Mouse (Mus musculus): ENCODE measurements around the gene Calm5. TPM values are rescaled to one million over a fixed set of nuclear protein-coding genes. Genes with fewer than 3 reads are reported as not detected.
"Not testable (repeated sequence)": the region's sequence is repeated elsewhere in the genome, so short reads cannot be mapped to it uniquely, and the experiment has no call there.

Calm5 gene
- polyA plus RNA-seq, 1 experiment: not detected

DNA sequence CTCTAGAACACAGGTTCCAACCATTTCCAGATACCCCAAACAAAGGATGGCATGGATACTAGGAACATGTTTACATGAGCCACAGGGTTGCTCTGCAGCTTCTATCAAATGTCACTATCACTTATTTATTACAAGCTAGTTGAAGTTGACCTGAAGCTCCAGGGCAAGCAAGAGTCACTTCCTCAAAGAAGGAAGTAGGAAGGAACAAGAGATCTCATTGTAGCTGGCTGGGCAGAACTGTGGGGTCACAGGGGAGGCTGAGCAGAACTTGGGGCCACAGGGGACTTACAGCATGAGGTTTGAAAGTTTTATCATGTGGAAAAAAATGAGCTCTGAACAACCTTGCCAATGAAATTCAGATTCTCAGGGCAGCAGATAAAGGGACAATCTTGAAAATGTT is 28.2 kb upstream of the Calm5 start:
- no peak for TF ChIP-seq POLR2A (IDR thresholded peaks at IDR 0.05; ENCODE audit: borderline replicate concordance, control insufficient read depth, low read depth, low read length)
- TF ChIP-seq CTCF (IDR thresholded peaks at IDR 0.05; ENCODE audit: control insufficient read depth, insufficient read depth, low read length): no peak
- Histone ChIP-seq H3K4me1 (ENCODE audit: control insufficient read depth, insufficient read depth, low read length) (peaks cover 1% of the 10 kb centered on the region; the same call in 1 of the 2 replicates), H3K4me3 (replicated peaks; ENCODE audit: control insufficient read depth, low read depth, low read length) (no peak overlapping the region), H3K27ac (ENCODE audit: control insufficient read depth, insufficient read depth, low read depth, low read length, poor library complexity) (no peak overlapping the region)

DNA sequence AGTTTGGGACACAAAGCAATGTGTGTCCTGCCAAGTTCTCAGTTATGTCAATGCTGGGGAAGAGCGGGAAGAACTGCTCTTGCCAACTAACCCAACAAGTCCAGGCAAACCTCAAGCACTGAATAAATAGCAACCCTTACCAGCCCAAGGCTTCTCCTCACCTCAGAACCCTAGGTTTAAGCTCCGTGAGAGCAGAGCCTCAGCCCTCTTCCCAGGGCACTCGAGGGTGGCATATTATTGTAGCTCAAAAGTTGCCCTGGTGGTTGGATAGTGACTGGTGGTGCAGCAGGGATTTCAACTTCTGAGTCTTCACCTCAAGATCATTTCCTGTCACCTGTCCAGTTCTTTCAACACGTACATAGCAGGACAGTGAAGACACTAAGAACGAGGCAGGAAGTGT is 22.4 kb upstream of the Calm5 start:
- WGBS: 47% methylated on average over 5 of the region's 5 CpGs
- no peak for TF ChIP-seq CTCF (IDR thresholded peaks at IDR 0.05; ENCODE audit: control insufficient read depth, insufficient read depth, low read length)
- TF ChIP-seq POLR2A (IDR thresholded peaks at IDR 0.05; ENCODE audit: borderline replicate concordance, control insufficient read depth, low read depth, low read length): no peak
- H3K4me1 ChIP-seq (ENCODE audit: control insufficient read depth, insufficient read depth, low read length): no peaks in the 10 kb centered on the region

DNA sequence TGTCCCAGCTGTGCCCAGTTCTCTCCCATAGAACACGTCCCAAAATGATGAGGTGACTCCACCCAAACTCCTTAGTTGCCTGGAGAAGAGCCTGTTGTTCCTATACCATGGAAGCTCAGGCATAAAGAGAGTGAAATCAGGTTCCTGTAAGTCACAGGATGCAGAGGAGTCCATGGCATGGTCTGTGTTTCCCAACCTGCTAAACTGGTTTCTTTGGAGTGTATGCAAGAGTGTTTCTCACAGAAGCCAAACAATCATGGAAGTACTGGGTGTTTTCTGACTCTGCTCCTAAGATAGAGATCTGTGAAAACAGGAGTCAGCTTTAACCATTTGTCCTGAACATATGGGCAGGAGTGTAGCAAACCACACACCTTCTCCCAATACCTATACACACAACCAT is 22.0 kb upstream of the Calm5 start:
- no peak overlapping the region for H3K27ac ChIP-seq (ENCODE audit: control insufficient read depth, insufficient read depth, low read depth, low read length, poor library complexity)
- H3K4me1 ChIP-seq (ENCODE audit: control insufficient read depth, insufficient read depth, low read length): no peaks in the 10 kb centered on the region
- TF ChIP-seq POLR2A (IDR thresholded peaks at IDR 0.05; ENCODE audit: borderline replicate concordance, control insufficient read depth, low read depth, low read length) (no peak), CTCF (IDR thresholded peaks at IDR 0.05; ENCODE audit: control insufficient read depth, insufficient read depth, low read length) (no peak)
- no peak overlapping the region for H3K4me3 ChIP-seq (replicated peaks; ENCODE audit: control insufficient read depth, low read depth, low read length)
- WGBS: 49% methylated on average over 1 of the region's 1 CpGs

More for the DNA sequence above, 22.4 kb upstream of the Calm5 start:
- Histone ChIP-seq H3K4me3 (replicated peaks; ENCODE audit: control insufficient read depth, low read depth, low read length) (no peak overlapping the region), H3K27ac (ENCODE audit: control insufficient read depth, insufficient read depth, low read depth, low read length, poor library complexity) (no peak overlapping the region)

DNA sequence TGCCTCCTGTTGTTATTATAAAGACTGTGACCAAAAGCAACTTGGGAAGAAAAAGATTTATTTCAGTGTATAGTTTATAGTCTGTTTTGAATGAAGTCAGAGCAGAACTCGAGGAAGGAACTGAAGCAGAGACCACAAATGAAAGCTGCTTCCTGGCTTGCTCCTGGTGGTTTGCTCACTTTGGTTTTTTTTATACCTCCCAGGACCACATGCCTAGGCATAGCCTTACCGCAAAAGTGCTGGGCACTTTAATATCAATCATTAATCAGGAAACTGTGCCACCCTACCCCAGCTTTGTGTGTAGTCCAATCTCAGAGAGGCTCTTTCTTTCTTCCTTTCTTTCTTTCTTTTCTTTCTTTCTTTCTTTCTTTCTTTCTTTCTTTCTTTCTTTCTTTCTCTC is 21.5 kb upstream of the Calm5 start:
- Histone ChIP-seq H3K4me3 (replicated peaks; ENCODE audit: control insufficient read depth, low read depth, low read length) (no peak overlapping the region), H3K4me1 (ENCODE audit: control insufficient read depth, insufficient read depth, low read length) (no peaks in the 10 kb centered on the region), H3K27ac (ENCODE audit: control insufficient read depth, insufficient read depth, low read depth, low read length, poor library complexity) (no peak overlapping the region)
- 0% methylated on average over 2 of the region's 2 CpGs for WGBS
- no peak for TF ChIP-seq CTCF (IDR thresholded peaks at IDR 0.05; ENCODE audit: control insufficient read depth, insufficient read depth, low read length)
- no peak for TF ChIP-seq POLR2A (IDR thresholded peaks at IDR 0.05; ENCODE audit: borderline replicate concordance, control insufficient read depth, low read depth, low read length)

DNA sequence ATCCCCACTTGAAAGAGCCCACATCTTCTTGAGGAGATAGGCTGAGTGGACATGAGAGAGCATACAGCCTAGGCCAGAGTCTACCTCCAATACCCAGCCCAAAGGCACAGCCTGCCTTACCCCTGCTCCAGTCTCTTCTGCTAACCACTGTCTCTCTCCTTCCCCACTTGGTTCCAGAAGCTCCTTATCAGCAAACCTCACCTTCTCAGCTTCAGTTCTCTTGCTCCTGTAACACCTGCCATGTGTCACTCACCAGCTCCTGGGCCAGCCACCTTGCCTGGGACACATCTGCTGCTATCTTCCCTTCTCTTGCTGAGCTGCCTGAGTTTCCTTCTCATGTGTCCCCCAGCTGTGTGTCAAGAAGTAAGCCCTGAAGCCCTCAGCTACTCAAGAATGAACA is 20.3 kb upstream of the Calm5 start:
- not testable (repeated sequence) for H3K27ac ChIP-seq (ENCODE audit: control insufficient read depth, insufficient read depth, low read depth, low read length, poor library complexity); H3K4me1 ChIP-seq (ENCODE audit: control insufficient read depth, insufficient read depth, low read length); H3K4me3 ChIP-seq (replicated peaks; ENCODE audit: control insufficient read depth, low read depth, low read length)

DNA sequence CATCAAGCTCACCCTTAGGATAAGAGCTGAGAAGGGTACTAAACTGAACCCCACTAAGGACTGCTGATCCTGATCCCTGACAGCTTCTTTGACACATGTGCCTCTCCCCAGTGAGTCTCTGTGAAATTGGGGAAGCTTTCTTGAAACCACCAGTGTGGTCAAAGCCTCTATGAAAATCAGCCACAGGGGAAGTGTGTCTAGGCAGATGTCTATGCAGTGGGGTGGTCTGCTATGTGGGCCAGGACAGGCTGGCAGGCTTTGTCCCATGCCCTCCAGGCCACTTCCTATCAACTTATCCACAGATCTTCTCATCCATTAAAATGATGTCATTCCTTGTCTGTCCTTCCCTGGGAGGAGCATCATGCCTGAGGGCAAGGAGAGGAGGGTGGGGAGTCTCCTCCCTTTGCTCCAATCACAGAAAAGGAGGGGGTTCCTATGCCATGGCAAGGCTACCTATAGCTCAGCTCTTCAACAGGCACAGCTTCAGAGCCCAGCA is 16.6 kb upstream of the Calm5 start, which contains the start of gene Calm4:
Calm4 (plus strand) TSS at position 446 of the 496 bp plus-strand sequence.
- H3K4me3 ChIP-seq (replicated peaks; ENCODE audit: control insufficient read depth, low read depth, low read length); H3K4me1 ChIP-seq (ENCODE audit: control insufficient read depth, insufficient read depth, low read length); H3K27ac ChIP-seq (ENCODE audit: control insufficient read depth, insufficient read depth, low read depth, low read length, poor library complexity): not testable (repeated sequence)

DNA sequence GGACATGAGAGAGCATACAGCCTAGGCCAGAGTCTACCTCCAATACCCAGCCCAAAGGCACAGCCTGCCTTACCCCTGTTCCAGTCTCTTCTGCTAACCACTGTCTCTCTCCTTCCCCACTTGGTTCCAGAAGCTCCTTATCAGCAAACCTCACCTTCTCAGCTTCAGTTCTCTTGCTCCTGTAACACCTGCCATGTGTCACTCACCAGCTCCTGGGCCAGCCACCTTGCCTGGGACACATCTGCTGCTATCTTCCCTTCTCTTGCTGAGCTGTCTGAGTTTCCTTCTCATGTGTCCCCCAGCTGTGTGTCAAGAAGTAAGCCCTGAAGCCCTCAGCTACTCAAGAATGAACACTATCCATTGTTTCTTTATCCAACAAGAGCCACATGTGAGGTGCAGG is 13.3 kb upstream of the Calm5 start:
- not testable (repeated sequence) for H3K4me3 ChIP-seq (replicated peaks; ENCODE audit: control insufficient read depth, low read depth, low read length); H3K27ac ChIP-seq (ENCODE audit: control insufficient read depth, insufficient read depth, low read depth, low read length, poor library complexity); H3K4me1 ChIP-seq (ENCODE audit: control insufficient read depth, insufficient read depth, low read length)

DNA sequence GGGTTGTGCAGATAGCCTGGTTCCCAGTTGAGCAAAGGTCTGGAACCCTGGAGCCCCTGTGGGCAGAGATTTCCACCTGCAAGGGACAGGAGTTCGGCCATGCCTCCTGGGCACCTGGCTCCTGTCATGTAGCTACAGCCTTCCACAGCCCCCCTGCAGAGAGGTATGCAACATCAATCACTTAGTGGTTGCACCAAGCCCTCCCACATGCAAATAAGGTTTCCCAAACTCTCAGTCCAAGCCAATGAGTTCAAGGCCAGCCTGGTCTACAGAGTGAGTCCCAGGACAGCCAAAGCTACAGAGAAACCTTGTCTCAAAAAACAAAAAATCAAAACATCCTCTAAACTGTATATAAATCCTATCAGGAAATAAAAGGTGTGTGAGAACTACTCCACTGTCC is 3.6 kb upstream of the Calm5 start:
- TF ChIP-seq POLR2A (IDR thresholded peaks at IDR 0.05; ENCODE audit: borderline replicate concordance, control insufficient read depth, low read depth, low read length): no peak
- no peak for TF ChIP-seq CTCF (IDR thresholded peaks at IDR 0.05; ENCODE audit: control insufficient read depth, insufficient read depth, low read length)
- Histone ChIP-seq H3K27ac (ENCODE audit: control insufficient read depth, insufficient read depth, low read depth, low read length, poor library complexity) (no peak overlapping the region), H3K4me1 (ENCODE audit: control insufficient read depth, insufficient read depth, low read length) (no peaks in the 10 kb centered on the region; the same call in 1 of the 2 replicates), H3K4me3 (replicated peaks; ENCODE audit: control insufficient read depth, low read depth, low read length) (no peak overlapping the region)
- 81% methylated on average over 1 of the region's 1 CpGs for WGBS

DNA sequence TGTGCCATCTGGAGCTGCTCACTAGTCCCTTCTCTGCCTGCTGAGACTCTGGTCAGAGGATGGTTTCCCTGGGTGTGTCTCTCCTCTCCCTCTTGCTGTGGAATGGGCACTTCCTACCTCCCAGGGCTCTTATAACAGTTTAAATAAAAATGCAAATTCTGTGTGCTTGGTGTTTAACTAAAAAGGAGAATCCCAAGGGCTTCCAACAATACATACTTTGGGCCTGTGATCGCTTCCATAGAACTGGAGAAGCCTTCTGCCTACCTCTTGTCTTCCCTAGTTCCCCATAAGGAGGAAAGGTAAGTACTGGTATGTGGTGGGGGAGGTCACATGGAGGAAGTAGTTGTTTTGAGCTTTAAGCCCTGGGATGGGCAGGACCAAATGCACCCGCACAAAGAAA is 883 bp downstream of the Calm5 start:
- WGBS: 43% methylated on average over 2 of the region's 2 CpGs
- no peak overlapping the region for H3K4me3 ChIP-seq (replicated peaks; ENCODE audit: control insufficient read depth, low read depth, low read length)

More for the DNA sequence above, 883 bp downstream of the Calm5 start:
- Histone ChIP-seq H3K4me1 (ENCODE audit: control insufficient read depth, insufficient read depth, low read length) (no peaks in the 10 kb centered on the region; the same call in 1 of the 2 replicates), H3K27ac (ENCODE audit: control insufficient read depth, insufficient read depth, low read depth, low read length, poor library complexity) (no peak overlapping the region)
- no peak for TF ChIP-seq POLR2A (IDR thresholded peaks at IDR 0.05; ENCODE audit: borderline replicate concordance, control insufficient read depth, low read depth, low read length)
- no peak for TF ChIP-seq CTCF (IDR thresholded peaks at IDR 0.05; ENCODE audit: control insufficient read depth, insufficient read depth, low read length)

Data from bone marrow, adult 2 months (tissue).